Mouse (Mus musculus): ENCODE measurements at regions not wholly inside any gene's neighbourhood (a gene's known extent, or its start where the extent isn't known, plus 50 kb on each side); places are given as distances from the start of the nearest gene placed in this dataset.
"Not testable (repeated sequence)": the region's sequence is repeated elsewhere in the genome, so short reads cannot be mapped to it uniquely, and the experiment has no call there.

GRCm38 (mm10) chr14:53803698-53804620 lies 449.9 kb downstream of the Dad1 start:
- peak in 1 of 2 experiments; percentile 44 for DNase-seq (ENCODE audit: low spot score in 2 of 2)

DNA sequence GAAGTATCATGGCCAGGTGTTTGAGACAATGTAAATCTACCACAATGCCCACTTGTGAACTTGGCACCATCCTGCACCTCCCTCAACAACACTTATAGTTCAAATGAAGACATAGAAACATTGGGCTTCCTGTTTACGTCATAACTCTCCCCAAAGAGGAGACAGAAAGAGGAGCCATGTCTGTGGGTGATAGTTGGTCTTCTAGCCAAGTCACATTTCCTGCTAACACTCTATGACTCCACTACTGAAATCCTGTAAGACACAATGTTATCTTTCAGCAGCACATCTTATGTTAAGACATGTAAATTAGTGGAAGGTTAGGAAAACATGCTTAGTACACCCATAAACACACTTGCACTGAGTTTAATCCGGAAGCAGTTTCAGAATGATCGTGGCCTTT lies 451.4 kb downstream of the Dad1 start:
- DNase-seq (ENCODE audit: low spot score in 2 of 2) = no peak

GRCm38 (mm10) chr14:53800508-53801136 lies 453.3 kb downstream of the Dad1 start:
- DNase-seq (ENCODE audit: low spot score in 2 of 2) = no peak

DNA sequence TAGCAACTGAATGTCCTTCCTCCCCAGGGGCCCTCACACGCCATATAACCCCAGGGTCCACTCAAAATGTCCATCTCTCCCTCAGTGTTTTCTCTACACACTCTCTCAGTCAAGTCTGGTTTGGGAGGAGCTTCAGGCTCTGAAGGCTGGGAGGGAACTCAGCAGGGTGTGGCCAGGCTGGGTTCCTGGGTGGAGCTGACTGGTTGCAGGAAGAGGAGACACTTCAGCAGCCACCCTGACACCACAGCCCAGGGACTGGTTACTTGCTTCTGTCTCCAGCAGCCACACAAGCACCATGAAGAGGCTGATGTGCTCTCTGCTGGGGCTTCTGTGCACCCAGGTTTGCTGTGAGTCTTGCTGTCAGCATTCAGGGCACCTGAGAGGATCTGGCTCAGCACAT lies 458.7 kb downstream of the Dad1 start:
- not testable (repeated sequence) for DNase-seq (ENCODE audit: low spot score in 2 of 2)

DNA sequence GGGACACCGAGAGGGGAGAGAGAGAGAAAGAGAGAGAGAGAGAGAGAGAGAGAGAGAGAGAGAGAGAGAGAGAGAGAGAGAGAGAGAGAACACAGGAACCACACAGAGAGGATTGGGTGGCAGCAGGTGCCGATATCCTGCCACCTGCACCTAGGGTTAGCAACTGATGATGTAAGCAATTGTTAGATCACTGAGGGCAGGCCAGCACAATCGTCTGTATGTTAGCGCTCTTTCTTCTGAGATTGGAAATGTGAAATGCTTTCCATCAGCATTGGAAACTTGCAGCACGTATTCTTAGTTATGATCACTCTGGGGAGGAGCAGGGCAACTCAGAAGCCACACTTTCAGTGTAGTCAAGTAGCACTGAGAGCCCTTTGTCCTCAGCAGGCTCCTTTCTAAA lies 459.4 kb downstream of the Dad1 start:
- DNase-seq (ENCODE audit: low spot score in 2 of 2) = no peak

DNA sequence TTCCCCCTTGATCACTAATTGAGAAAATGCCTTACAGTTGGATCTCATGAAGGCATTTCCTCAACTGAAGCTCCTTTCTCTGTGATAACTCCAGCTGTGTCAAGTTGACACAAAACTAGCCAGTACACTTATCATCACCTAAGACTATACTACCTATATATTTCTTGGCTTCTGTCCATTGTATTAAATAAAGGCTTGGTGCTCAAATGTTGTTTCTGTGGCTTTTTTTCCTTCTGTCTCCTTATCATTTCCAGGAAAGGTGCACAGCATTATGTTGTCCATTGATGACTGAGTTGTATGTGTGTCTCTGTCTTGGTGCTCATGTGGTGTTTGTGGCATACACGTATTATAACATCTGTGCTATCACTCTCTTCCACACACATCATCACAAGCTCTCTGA lies 461.5 kb downstream of the Dad1 start:
- not testable (repeated sequence) for DNase-seq (ENCODE audit: low spot score in 2 of 2)

GRCm38 (mm10) chr14:53785547-53785946 lies 468.4 kb downstream of the Dad1 start:
- not testable (repeated sequence) for DNase-seq (ENCODE audit: low spot score in 2 of 2)

- DNase-seq (ENCODE audit: low spot score in 2 of 2) = no peak
Measured at GRCm38 (mm10) chr14:53777375-53777774, 476.5 kb downstream of the Dad1 start.

DNA sequence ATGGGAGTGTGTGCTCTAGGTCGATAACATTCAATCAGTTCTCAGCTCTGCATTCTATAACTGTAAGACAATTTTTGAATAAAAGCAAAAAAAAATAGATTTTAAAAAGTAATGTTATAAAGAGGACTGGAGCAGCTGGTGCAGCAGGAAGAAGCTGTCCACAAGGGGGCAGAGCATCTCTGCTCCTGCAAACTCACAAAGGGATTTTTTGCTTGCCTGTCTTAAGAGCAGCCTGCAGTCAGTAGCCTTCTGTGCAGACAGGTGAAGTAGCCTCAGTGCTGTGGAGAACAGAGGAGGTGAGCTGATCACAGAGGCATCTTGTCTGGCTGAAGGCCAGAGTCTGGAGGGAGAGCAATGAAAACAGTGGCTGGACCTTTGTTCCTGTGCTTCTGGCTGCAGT lies 477.2 kb downstream of the Dad1 start:
- peak in 1 of 2 experiments; percentile 16 for DNase-seq (ENCODE audit: low spot score in 2 of 2)

GRCm38 (mm10) chr14:53766501-53766900 lies 487.4 kb downstream of the Dad1 start:
- DNase-seq (ENCODE audit: low spot score in 2 of 2) = not testable (repeated sequence)

DNA sequence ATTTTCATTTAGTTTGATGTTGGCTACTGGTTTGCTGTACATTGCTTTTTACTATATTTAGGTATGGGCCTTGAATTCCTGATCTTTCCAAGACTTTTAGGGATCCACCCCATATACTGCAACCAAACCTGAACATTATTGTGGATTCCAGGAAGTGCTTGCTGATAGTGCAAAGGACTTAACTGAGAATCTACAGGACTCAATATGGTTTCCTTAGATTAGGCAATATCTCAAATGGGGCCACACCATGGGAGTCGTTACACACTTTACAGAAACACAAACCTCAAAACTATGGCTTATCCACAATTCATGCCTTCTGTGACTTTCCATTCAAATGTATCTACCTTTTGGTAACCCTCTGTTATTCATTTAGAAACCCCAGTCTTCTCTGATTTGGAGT lies 488.0 kb downstream of the Dad1 start:
- not testable (repeated sequence) for DNase-seq (ENCODE audit: low spot score in 2 of 2)

DNA sequence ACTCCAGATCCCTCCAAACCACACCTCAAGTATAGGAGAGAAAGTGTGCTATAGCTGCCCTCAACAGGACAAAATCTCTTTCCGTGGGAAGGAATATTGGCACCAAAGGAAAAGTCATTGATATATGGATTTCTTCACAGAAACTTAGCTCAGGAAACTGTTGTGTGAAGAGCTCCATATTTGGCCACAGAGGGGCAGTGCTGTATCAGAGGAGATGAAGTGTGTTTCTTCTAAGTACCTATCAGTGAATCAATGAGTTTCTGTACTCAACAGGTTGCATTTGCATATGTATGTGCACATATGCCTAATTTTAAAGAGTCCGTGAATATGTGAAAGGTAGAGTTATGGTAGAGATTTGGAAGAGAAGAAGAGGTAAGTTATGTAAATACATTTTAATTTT lies 493.3 kb downstream of the Dad1 start:
- not testable (repeated sequence) for DNase-seq (ENCODE audit: low spot score in 2 of 2)

- DNase-seq (ENCODE audit: low spot score in 2 of 2) = not testable (repeated sequence)
Measured at GRCm38 (mm10) chr14:53757782-53758181, 496.1 kb downstream of the Dad1 start.

GRCm38 (mm10) chr14:53757095-53757494 lies 496.8 kb downstream of the Dad1 start:
- not testable (repeated sequence) for DNase-seq (ENCODE audit: low spot score in 2 of 2)

- no peak for DNase-seq (ENCODE audit: low spot score in 2 of 2)
Measured at GRCm38 (mm10) chr14:53750703-53751441, 503.0 kb downstream of the Dad1 start.

GRCm38 (mm10) chr14:53743552-53743951 lies 510.4 kb downstream of the Dad1 start:
- DNase-seq (ENCODE audit: low spot score in 2 of 2) = not testable (repeated sequence)

GRCm38 (mm10) chr14:53742864-53743263 lies 511.0 kb downstream of the Dad1 start:
- DNase-seq (ENCODE audit: low spot score in 2 of 2) = not testable (repeated sequence)

GRCm38 (mm10) chr14:53741246-53741645 lies 512.7 kb downstream of the Dad1 start:
- DNase-seq (ENCODE audit: low spot score in 2 of 2) = peak in 1 of 2 experiments; percentile 30

- not testable (repeated sequence) for DNase-seq (ENCODE audit: low spot score in 2 of 2)
Measured at GRCm38 (mm10) chr14:53737962-53738361, 515.9 kb downstream of the Dad1 start.

- not testable (repeated sequence) for DNase-seq (ENCODE audit: low spot score in 2 of 2)
Measured at GRCm38 (mm10) chr14:53736274-53736673, 517.6 kb downstream of the Dad1 start.

- not testable (repeated sequence) for DNase-seq (ENCODE audit: low spot score in 2 of 2)
Measured at GRCm38 (mm10) chr14:53731600-53731999, 522.3 kb downstream of the Dad1 start.

Data from gastrocnemius, postnatal 4 days (tissue).